Mouse (Mus musculus) gonadal fat pad, adult 2 months (tissue): ENCODE measurements around the gene Pbld1. TPM values are rescaled to one million over a fixed set of nuclear protein-coding genes. Genes with fewer than 3 reads are reported as not detected.

Experiments
- polyA plus RNA-seq: library from polyadenylated mRNA; depleted of rRNA; stranded (reverse); fragments of >200 nt; gene quantifications from 2 replicates; pipeline ENCODE4 v1.2.3, GENCODE M21; 2012; rRNA removed

The Pbld1 gene
- polyA plus RNA-seq, 1 experiment, result 0.93 TPM

Other genes starting within 250 kb of the Pbld1 start
- gene Tet1, start 151.2 kb upstream of the Pbld1 start, polyA plus RNA-seq, result 1.1 and 1.3 TPM in 2 replicates
- 55.2 and 79.9 TPM in 2 replicates for gene Slc25a16, start 139.5 kb upstream of the Pbld1 start, polyA plus RNA-seq
- gene Dna2, start 113.1 kb upstream of the Pbld1 start, polyA plus RNA-seq, result 2.6 and 2.7 TPM in 2 replicates
- 2.9 and 3.1 TPM in 2 replicates for gene Rufy2, start 79.9 kb upstream of the Pbld1 start, polyA plus RNA-seq
- gene Hnrnph3, start 35.9 kb upstream of the Pbld1 start, polyA plus RNA-seq, result 12.4 and 16.2 TPM in 2 replicates
- 6.4 and 6.9 TPM in 2 replicates for gene Pbld2, start 35.8 kb upstream of the Pbld1 start, polyA plus RNA-seq
- 0.05 TPM in 1 of 2 replicates, not detected in the other for gene Atoh7, start 39.5 kb downstream of the Pbld1 start, polyA plus RNA-seq
- 0.09 and 0.23 TPM in 2 replicates for gene Mypn, start 143.8 kb downstream of the Pbld1 start, polyA plus RNA-seq
- 15.4 and 17.6 TPM in 2 replicates for gene Herc4, start 183.6 kb downstream of the Pbld1 start, polyA plus RNA-seq